Mouse (Mus musculus): ENCODE measurements around the gene Rtl8b. TPM values are rescaled to one million over a fixed set of nuclear protein-coding genes. Genes with fewer than 3 reads are reported as not detected.
"Not testable (repeated sequence)": the region's sequence is repeated elsewhere in the genome, so short reads cannot be mapped to it uniquely, and the experiment has no call there.

Rtl8b gene
- polyA plus RNA-seq (2015; fragmentation: Nextera tagmentation; extraction: Ambion mirVana), result 77.3 and 84.1 TPM in 2 replicates

DNA sequence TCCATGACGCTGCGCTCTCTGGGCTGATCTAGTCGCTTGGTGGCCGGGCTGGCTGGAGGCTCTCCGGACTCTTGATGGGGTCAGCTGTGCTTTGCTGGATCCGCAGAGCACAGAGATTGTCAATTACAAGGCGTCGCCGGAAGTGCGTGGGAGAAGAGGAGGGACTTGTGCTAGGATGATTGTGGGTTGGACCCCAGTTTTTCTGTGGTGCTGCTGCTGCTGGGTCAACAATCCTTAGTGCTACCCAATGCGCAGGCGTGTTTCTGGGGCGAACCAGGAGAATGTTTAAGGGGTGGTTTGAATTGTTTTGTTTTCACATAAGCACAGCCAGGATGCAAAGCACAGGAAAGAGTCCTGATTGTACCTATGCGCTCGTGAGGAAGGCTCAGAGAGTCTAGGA lies at the start of gene Rtl8b:
Gene Rtl8b, minus strand, starts transcription at position 115 of the 400 bp plus-strand sequence.
- Histone ChIP-seq H3K36me3 (ENCODE audit: control insufficient read depth, insufficient read depth) (no peaks in the 10 kb centered on the region), H3K27ac (ENCODE audit: low read length) (peak within 1 kb of the TSS; percentile 70), H3K9me3 (replicated peaks; ENCODE audit: control insufficient read depth, low read length) (no peaks in the 10 kb centered on the region), H3K4me2 (ENCODE audit: low read depth, low read length) (peak within 1 kb of the TSS; percentile 57), H3K4me1 (ENCODE audit: control insufficient read depth, insufficient read depth, low read length) (no peaks in the 10 kb centered on the region), H3K27me3 (ENCODE audit: control insufficient read depth, insufficient read depth, low read length) (no peaks in the 10 kb centered on the region), H3K4me3 (ENCODE audit: low read length) (peak within 1 kb of the TSS; percentile 47), H3K9ac (ENCODE audit: low read length) (peak within 1 kb of the TSS; percentile 52; the same call in 1 of the 2 replicates)
- WGBS, result 12% methylated on average over 12 of the region's 15 CpGs
- peak; percentile 92 for ATAC-seq (replicated peaks; ENCODE audit: extremely low read depth, insufficient read depth, low FRiP score)

DNA sequence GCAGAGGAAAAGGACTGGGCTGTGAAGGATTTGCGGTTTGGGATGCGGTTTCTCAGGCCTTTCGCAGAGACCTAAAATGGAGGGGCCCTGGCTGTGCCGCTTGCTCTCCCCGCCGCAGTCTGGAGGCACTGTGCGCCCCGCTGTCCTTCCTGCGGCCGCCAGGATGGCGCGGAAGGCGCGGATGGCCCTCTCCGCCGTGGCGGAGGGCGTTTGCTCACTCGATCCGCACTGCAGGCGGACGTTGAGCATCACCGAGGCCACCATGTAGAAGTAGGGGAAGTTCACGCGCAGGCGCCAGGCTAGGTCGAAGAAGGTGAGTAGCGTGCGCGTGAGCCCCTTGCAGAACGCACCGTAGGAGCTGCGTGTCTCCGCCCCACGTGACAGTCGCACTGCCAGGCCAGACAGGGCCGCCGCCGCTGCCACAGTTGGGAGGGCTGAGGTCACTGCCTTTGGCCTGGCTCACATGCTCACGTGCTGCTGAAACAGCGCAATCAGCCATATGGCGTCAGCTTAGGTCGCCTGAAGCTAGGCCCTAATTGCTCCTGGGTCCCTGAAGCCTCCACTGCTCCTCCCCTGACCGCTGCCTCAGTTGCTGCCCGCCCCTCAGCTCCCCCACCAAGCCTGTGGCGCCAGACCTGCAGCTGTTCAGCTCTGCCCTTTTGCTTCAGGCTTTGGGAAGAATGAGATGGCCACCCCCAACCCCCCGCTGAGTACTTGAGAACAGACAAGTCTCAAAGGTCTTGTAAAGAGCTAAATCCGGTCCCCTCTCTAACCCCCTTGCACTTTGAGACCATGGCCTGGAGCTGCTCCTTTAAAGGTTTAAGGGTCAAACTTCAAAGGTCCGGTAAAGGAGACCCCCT lies 46.3 kb upstream of the Rtl8b start:
- Histone ChIP-seq H3K4me3 (ENCODE audit: low read length) (peak overlapping the region; percentile 40), H3K27ac (ENCODE audit: low read length) (no peak overlapping the region), H3K4me1 (ENCODE audit: control insufficient read depth, insufficient read depth, low read length) (no peaks in the 10 kb centered on the region), H3K9ac (ENCODE audit: low read length) (peak overlapping the region; percentile 55; the same call in 1 of the 2 replicates), H3K4me2 (ENCODE audit: low read depth, low read length) (peak overlapping the region; percentile 64), H3K27me3 (ENCODE audit: control insufficient read depth, insufficient read depth, low read length) (no peaks in the 10 kb centered on the region), H3K9me3 (replicated peaks; ENCODE audit: control insufficient read depth, low read length) (no peaks in the 10 kb centered on the region), H3K36me3 (ENCODE audit: control insufficient read depth, insufficient read depth) (no peaks in the 10 kb centered on the region)
- ATAC-seq (replicated peaks; ENCODE audit: extremely low read depth, insufficient read depth, low FRiP score), result peak; percentile 49; the same call in 1 of the 2 replicates
- 21% methylated on average over 44 of the region's 49 CpGs for WGBS

DNA sequence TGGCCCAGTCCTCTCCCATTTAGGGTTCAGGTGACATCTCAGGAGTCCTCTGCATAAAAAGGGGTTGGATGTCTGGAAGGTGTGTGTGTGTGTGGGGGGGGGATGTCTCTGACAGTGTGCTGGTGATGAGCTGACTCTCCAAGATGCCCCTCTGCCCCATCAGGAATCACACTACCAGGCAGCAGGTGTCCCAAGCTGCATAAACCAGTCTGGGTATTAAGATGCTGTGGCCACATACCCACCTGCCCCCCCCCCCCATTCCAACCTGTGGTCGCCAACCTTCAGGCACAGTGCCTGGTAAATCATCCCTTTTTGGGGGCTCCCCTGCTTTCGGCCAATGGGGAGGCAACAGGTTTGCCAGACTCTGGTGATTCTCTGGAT lies 45.7 kb upstream of the Rtl8b start:
- Histone ChIP-seq H3K27me3 (ENCODE audit: control insufficient read depth, insufficient read depth, low read length) (no peaks in the 10 kb centered on the region), H3K4me2 (ENCODE audit: low read depth, low read length) (peak overlapping the region; percentile 64), H3K4me3 (ENCODE audit: low read length) (peak overlapping the region; percentile 40), H3K27ac (ENCODE audit: low read length) (no peak overlapping the region), H3K9me3 (replicated peaks; ENCODE audit: control insufficient read depth, low read length) (no peaks in the 10 kb centered on the region), H3K36me3 (ENCODE audit: control insufficient read depth, insufficient read depth) (no peaks in the 10 kb centered on the region), H3K9ac (ENCODE audit: low read length) (no peak overlapping the region; the same call in 1 of the 2 replicates), H3K4me1 (ENCODE audit: control insufficient read depth, insufficient read depth, low read length) (no peaks in the 10 kb centered on the region)
- ATAC-seq (replicated peaks; ENCODE audit: extremely low read depth, insufficient read depth, low FRiP score), result no peak
- 44% methylated on average over 2 of the region's 2 CpGs for WGBS

DNA sequence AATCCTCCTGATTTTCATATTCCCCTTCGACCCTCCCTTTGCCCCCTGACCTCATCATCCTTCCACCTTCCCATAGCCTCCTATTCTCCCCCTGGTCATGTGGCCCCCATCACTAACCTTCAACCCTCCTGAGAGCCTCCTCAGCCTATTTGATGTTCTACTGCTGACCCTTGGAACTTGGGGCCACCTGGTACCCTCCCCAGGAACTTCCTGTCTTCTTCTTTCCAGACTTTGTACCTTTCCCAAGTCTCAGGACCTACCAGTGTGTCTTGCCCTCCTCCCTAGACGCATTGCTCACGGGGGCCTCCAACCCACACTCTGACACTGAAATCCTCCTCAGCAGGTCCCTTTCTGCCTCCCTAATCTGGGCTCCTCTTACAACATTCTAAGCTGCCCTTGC lies 32.5 kb upstream of the Rtl8b start:
- Histone ChIP-seq H3K4me3 (ENCODE audit: low read length) (no peak overlapping the region), H3K9ac (ENCODE audit: low read length) (no peak overlapping the region), H3K4me2 (ENCODE audit: low read depth, low read length) (no peak overlapping the region), H3K36me3 (ENCODE audit: control insufficient read depth, insufficient read depth) (no peaks in the 10 kb centered on the region), H3K4me1 (ENCODE audit: control insufficient read depth, insufficient read depth, low read length) (no peaks in the 10 kb centered on the region), H3K27ac (ENCODE audit: low read length) (no peak overlapping the region), H3K9me3 (replicated peaks; ENCODE audit: control insufficient read depth, low read length) (no peaks in the 10 kb centered on the region), H3K27me3 (ENCODE audit: control insufficient read depth, insufficient read depth, low read length) (no peaks in the 10 kb centered on the region)
- 61% methylated on average over 3 of the region's 3 CpGs for WGBS
- no peak for ATAC-seq (replicated peaks; ENCODE audit: extremely low read depth, insufficient read depth, low FRiP score)

DNA sequence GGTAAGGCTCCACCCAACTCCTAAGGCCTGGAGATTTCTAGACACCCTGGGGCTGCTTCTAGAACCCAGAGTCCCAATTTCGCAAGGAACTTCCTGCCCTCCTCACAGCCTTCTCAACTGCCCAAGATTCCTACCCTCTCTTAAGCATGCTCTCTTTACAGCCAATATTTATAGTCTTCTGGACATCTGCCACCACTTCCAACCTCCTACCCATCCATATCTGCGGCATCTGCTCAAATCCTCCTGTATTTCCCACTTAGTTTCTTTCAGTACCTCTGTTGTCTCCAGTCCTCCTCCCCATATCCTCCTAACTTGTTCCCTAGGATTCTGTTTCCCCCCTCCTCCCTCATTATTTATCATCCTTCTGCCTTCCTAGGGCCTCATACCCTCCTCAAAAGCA lies 29.0 kb upstream of the Rtl8b start:
- Histone ChIP-seq H3K4me1 (ENCODE audit: control insufficient read depth, insufficient read depth, low read length) (no peaks in the 10 kb centered on the region), H3K27me3 (ENCODE audit: control insufficient read depth, insufficient read depth, low read length) (no peaks in the 10 kb centered on the region)
- 91% methylated on average over 2 of the region's 2 CpGs for WGBS

DNA sequence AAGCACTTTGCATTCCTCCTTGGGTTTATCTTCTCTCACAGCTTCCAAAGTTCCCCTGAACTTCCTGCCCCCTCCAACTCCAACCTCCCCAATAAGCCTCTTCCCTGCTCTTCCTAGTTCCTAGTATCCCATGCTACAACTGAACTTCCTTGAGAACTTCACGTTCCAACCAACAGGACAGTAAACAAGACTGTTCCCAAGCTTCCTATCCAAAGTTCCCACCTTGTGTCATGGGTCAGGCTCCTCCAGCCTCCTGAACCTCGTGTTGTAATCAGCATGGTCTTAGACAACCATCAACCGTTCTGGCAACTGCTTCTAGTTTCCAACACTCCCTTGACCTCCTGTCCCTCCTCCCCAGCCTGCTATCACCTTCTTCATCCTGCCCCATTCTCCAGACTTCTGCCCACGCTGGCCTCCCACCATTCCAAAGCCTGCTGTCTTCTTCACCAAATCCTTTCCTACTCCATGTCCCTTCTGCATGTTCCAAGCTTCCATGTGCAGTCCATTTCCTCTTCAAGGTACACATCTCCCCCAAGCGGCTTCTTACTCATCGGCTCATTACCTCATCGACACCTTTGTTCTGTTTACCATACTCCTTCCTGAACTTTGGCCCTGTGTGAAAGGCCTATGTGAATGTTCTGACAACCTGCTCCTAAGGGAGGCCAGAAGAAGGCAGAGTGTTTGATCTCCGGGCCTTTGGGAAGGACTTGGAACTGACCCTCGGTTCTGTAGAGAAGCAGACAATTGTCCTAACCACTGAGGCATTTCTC lies 24.0 kb upstream of the Rtl8b start:
- H3K27me3 ChIP-seq (ENCODE audit: control insufficient read depth, insufficient read depth, low read length), result no peaks in the 10 kb centered on the region
- no peaks in the 10 kb centered on the region for H3K36me3 ChIP-seq (ENCODE audit: control insufficient read depth, insufficient read depth)
- no peak overlapping the region for H3K4me3 ChIP-seq (ENCODE audit: low read length)
- H3K27ac ChIP-seq (ENCODE audit: low read length), result no peak overlapping the region
- no peaks in the 10 kb centered on the region for H3K4me1 ChIP-seq (ENCODE audit: control insufficient read depth, insufficient read depth, low read length)
- H3K9ac ChIP-seq (ENCODE audit: low read length), result no peak overlapping the region
- no peak for ATAC-seq (replicated peaks; ENCODE audit: extremely low read depth, insufficient read depth, low FRiP score)
- no peak overlapping the region for H3K4me2 ChIP-seq (ENCODE audit: low read depth, low read length)
- 0 out of 2 replicates have a peak, but pooled peaks cover 3% of the 10 kb centered on the region for H3K9me3 ChIP-seq (replicated peaks; ENCODE audit: control insufficient read depth, low read length)
- WGBS, result 75% methylated on average over 9 of the region's 9 CpGs

More for the DNA sequence above, 29.0 kb upstream of the Rtl8b start:
- H3K4me2 ChIP-seq (ENCODE audit: low read depth, low read length), result no peak overlapping the region
- no peaks in the 10 kb centered on the region for H3K9me3 ChIP-seq (replicated peaks; ENCODE audit: control insufficient read depth, low read length)
- H3K36me3 ChIP-seq (ENCODE audit: control insufficient read depth, insufficient read depth), result no peaks in the 10 kb centered on the region
- ATAC-seq (replicated peaks; ENCODE audit: extremely low read depth, insufficient read depth, low FRiP score), result no peak
- no peak overlapping the region for H3K9ac ChIP-seq (ENCODE audit: low read length)
- no peak overlapping the region for H3K27ac ChIP-seq (ENCODE audit: low read length)
- H3K4me3 ChIP-seq (ENCODE audit: low read length), result no peak overlapping the region

DNA sequence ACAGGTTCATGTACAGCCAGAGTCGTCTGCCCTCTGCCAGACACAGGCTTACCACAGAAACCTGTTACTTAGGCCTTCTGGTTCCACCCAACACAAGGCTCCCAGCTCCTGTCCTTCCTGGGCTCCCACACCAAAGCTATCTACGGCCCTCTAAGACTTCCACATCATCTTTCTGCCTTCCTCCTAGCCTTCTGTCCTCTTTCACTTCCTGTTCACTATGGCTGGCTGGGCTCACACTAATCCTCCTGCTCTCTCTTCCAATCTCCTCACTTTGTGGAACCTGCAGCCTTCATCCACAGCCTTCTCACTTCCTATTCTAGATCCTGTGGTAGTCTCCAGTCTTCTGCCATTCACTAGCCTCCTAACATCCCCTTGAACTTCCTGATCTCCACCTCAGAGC lies 22.9 kb upstream of the Rtl8b start:
- Histone ChIP-seq H3K9me3 (replicated peaks; ENCODE audit: control insufficient read depth, low read length) (0 out of 2 replicates have a peak, but pooled peaks cover 3% of the 10 kb centered on the region), H3K4me2 (ENCODE audit: low read depth, low read length) (no peak overlapping the region), H3K27ac (ENCODE audit: low read length) (no peak overlapping the region), H3K36me3 (ENCODE audit: control insufficient read depth, insufficient read depth) (no peaks in the 10 kb centered on the region), H3K9ac (ENCODE audit: low read length) (no peak overlapping the region), H3K27me3 (ENCODE audit: control insufficient read depth, insufficient read depth, low read length) (no peaks in the 10 kb centered on the region), H3K4me1 (ENCODE audit: control insufficient read depth, insufficient read depth, low read length) (no peaks in the 10 kb centered on the region), H3K4me3 (ENCODE audit: low read length) (no peak overlapping the region)
- WGBS, result 53% methylated on average over 2 of the region's 2 CpGs
- ATAC-seq (replicated peaks; ENCODE audit: extremely low read depth, insufficient read depth, low FRiP score), result no peak

GRCm38 (mm10) chrX:53692065-53692464 lies 21.9 kb upstream of the Rtl8b start:
- 53% methylated on average over 2 of the region's 2 CpGs for WGBS
- Histone ChIP-seq H3K4me1 (ENCODE audit: control insufficient read depth, insufficient read depth, low read length) (no peaks in the 10 kb centered on the region), H3K27ac (ENCODE audit: low read length) (no peak overlapping the region), H3K27me3 (ENCODE audit: control insufficient read depth, insufficient read depth, low read length) (no peaks in the 10 kb centered on the region), H3K4me3 (ENCODE audit: low read length) (no peak overlapping the region), H3K4me2 (ENCODE audit: low read depth, low read length) (no peak overlapping the region), H3K9me3 (replicated peaks; ENCODE audit: control insufficient read depth, low read length) (0 out of 2 replicates have a peak, but pooled peaks cover 3% of the 10 kb centered on the region), H3K36me3 (ENCODE audit: control insufficient read depth, insufficient read depth) (no peaks in the 10 kb centered on the region), H3K9ac (ENCODE audit: low read length) (no peak overlapping the region)
- ATAC-seq (replicated peaks; ENCODE audit: extremely low read depth, insufficient read depth, low FRiP score), result no peak

GRCm38 (mm10) chrX:53684676-53685075 lies 14.5 kb upstream of the Rtl8b start:
- H3K9me3 ChIP-seq (replicated peaks; ENCODE audit: control insufficient read depth, low read length); H3K4me1 ChIP-seq (ENCODE audit: control insufficient read depth, insufficient read depth, low read length); H3K27me3 ChIP-seq (ENCODE audit: control insufficient read depth, insufficient read depth, low read length); H3K4me2 ChIP-seq (ENCODE audit: low read depth, low read length); H3K27ac ChIP-seq (ENCODE audit: low read length); H3K36me3 ChIP-seq (ENCODE audit: control insufficient read depth, insufficient read depth); H3K4me3 ChIP-seq (ENCODE audit: low read length); H3K9ac ChIP-seq (ENCODE audit: low read length); ATAC-seq (replicated peaks; ENCODE audit: extremely low read depth, insufficient read depth, low FRiP score): not testable (repeated sequence)
- 69% methylated on average over 2 of the region's 4 CpGs for WGBS
